Mouse (Mus musculus): ENCODE data around the gene Slc23a3.

The Slc23a3 gene

GRCm38 (mm10) chr1:75140601-75141190 lies 7.0 kb upstream of the Slc23a3 start:
- in situ Hi-C loops (cut with MboI; ENCODE audit: unreplicated experiment in 2 of 2) = no loop called here

- in situ Hi-C loops (cut with MboI; ENCODE audit: unreplicated experiment in 2 of 2) = no loop called here
Measured at GRCm38 (mm10) chr1:75138448-75138847, 4.8 kb upstream of the Slc23a3 start.

GRCm38 (mm10) chr1:75136730-75137129 lies 3.0 kb upstream of the Slc23a3 start:
- in situ Hi-C loops (cut with MboI; ENCODE audit: unreplicated experiment in 2 of 2) = no loop called here

GRCm38 (mm10) chr1:75136293-75136692 lies 2.6 kb upstream of the Slc23a3 start:
- in situ Hi-C loops (cut with MboI; ENCODE audit: unreplicated experiment in 2 of 2) = no loop called here

GRCm38 (mm10) chr1:75128641-75129040 lies 5.0 kb downstream of the Slc23a3 start:
- in situ Hi-C loops (cut with MboI; ENCODE audit: unreplicated experiment in 2 of 2) = no loop called here

GRCm38 (mm10) chr1:75125418-75125817 lies 8.3 kb downstream of the Slc23a3 start:
- in situ Hi-C loops (cut with MboI; ENCODE audit: unreplicated experiment in 2 of 2) = no loop called here

- in situ Hi-C loops (cut with MboI; ENCODE audit: unreplicated experiment in 2 of 2) = no loop called here
Measured at GRCm38 (mm10) chr1:75124346-75125321, 9.1 kb downstream of the Slc23a3 start, which contains the start of gene Nhej1. TSS of gene Nhej1 (minus strand) at chr1:75125200.

GRCm38 (mm10) chr1:75122211-75122610 lies 11.5 kb downstream of the Slc23a3 start:
- in situ Hi-C loops (cut with MboI; ENCODE audit: unreplicated experiment in 2 of 2) = no loop called here

Data from v-Abl transformed pro-B cells (cell line).